Mouse (Mus musculus) lung, adult 2 months (tissue): ENCODE results near the gene Rftn1.

Source experiments
- CTCF ChIP-seq: fragments of 200-500 bp; IDR thresholded peaks from 2 replicates; pipeline ENCODE4 v1.5.1; 2011; ENCODE audit warnings: mild to moderate bottlenecking, low read length, control low read depth; ENCODE audit not compliant: insufficient read depth
- POLR2A ChIP-seq: fragments of 200-500 bp; IDR thresholded peaks from 2 replicates; pipeline ENCODE4 v1.6.1; 2011; ENCODE audit warnings: low read depth, mild to moderate bottlenecking, control low read depth, low read length, borderline replicate concordance; ENCODE audit errors: extremely low read depth

DNA sequence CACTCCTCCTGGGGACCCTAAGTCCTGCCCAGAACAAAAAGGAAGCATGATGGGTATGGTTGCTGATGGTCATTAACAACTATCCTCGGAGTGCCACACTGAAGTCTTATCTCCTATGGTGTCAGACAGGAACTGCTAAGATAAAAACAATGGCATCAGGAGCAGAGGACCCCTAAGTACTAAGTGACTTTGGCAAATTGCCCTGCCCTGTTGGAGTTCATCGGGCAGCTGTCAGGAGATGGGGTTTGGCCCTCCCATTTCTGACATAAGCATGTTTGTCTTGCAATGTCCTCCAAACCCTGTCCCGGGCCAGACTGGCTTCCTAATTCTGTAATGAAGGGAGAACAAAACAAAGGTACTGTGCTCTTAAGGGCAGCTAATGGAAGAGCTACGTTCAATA lies 180.4 kb downstream of the Rftn1 start:
- TF ChIP-seq POLR2A = no peak
- no peak for TF ChIP-seq CTCF
